Mouse (Mus musculus) intestine, embryonic 15.5 days (tissue): ENCODE measurements around the gene Krt79. TPM values are rescaled to one million over a fixed set of nuclear protein-coding genes. Genes with fewer than 3 reads are reported as not detected.

Source experiments
- ATAC-seq: fragments of 200-750 bp; cut with Nextera tagmentation; 2 replicates; pipeline ENCODE4 v1.8.0; 2017; ENCODE audit warnings: moderate TSS enrichment, moderate library complexity
- H3K27ac ChIP-seq: fragments of 300-500 bp; sonication (generic); 2 replicates; pipeline ENCODE4 v1.5.1; 2015; ENCODE audit warnings: mild to moderate bottlenecking, inconsistent platforms
- H3K27me3 ChIP-seq: fragments of 300-500 bp; sonication (generic); replicated peaks from 2 replicates; pipeline ENCODE4 v1.6.1; 2015; ENCODE audit warnings: inconsistent platforms
- H3K36me3 ChIP-seq: fragments of 300-500 bp; sonication (generic); 2 replicates; pipeline ENCODE4 v1.6.1; 2015; ENCODE audit warnings: inconsistent platforms
- H3K4me1 ChIP-seq: fragments of 300-500 bp; sonication (generic); replicated peaks from 2 replicates; pipeline ENCODE4 v1.6.1; 2015; ENCODE audit warnings: inconsistent platforms
- H3K4me2 ChIP-seq: fragments of 300-500 bp; sonication (generic); replicated peaks from 2 replicates; pipeline ENCODE4 v1.6.1; 2015; ENCODE audit warnings: mild to moderate bottlenecking, inconsistent platforms
- H3K4me3 ChIP-seq: fragments of 300-500 bp; sonication (generic); replicated peaks from 2 replicates; pipeline ENCODE4 v1.5.1; 2015; ENCODE audit warnings: inconsistent platforms
- H3K9ac ChIP-seq: fragments of 300-500 bp; sonication (generic); 2 replicates; pipeline ENCODE4 v1.6.1; 2015; ENCODE audit warnings: inconsistent platforms
- H3K9me3 ChIP-seq: fragments of 300-500 bp; sonication (generic); 2 replicates; pipeline ENCODE4 v1.6.1; 2016; ENCODE audit warnings: inconsistent platforms
- WGBS: fragments of 180-500 bp; shearing (Covaris S2); methylation state at CpG from one replicate; pipeline ENCODE4 v1.1.7; 2015; 5-methylcytosine and 5-hydroxymethylcytosine counted together
- polyA plus RNA-seq: library from polyadenylated mRNA; unstranded; fragments of >200 nt; fragmentation: Nextera tagmentation; extraction: Ambion mirVana; gene quantifications from 2 replicates; pipeline ENCODE4 v1.2.1, GENCODE M21; 2015

The Krt79 gene
- polyA plus RNA-seq, 1 experiment from 2014 or later = 0.13 TPM

GRCm38 (mm10) chr15:101927340-101928080 is 12.6 kb downstream of the Krt79 start:
- Histone ChIP-seq H3K9ac (no peak overlapping the region), H3K9me3 (no peaks in the 10 kb centered on the region), H3K4me1 (peaks cover 19% of the 10 kb centered on the region), H3K4me2 (no peak overlapping the region), H3K27me3 (peaks cover 11% of the 10 kb centered on the region; the same call in 1 of the 2 replicates), H3K4me3 (no peak overlapping the region), H3K27ac (no peak overlapping the region), H3K36me3 (no peaks in the 10 kb centered on the region)
- WGBS = 73% methylated on average over 12 of the region's 12 CpGs
- no peak for ATAC-seq

- ATAC-seq = no peak
These were observed 15.1 kb downstream of the Krt79 start for GRCm38 (mm10) chr15:101925041-101925440.

GRCm38 (mm10) chr15:101924635-101925034 is 15.5 kb downstream of the Krt79 start, which contains the start of gene Krt4:
Gene Krt4, minus strand, starts transcription at chr15:101924735.
- Histone ChIP-seq H3K9ac (no peak within 1 kb of the TSS), H3K36me3 (no peaks in the 10 kb centered on the region), H3K9me3 (no peaks in the 10 kb centered on the region), H3K4me2 (no peak within 1 kb of the TSS), H3K27ac (no peak within 1 kb of the TSS), H3K27me3 (no peaks in the 10 kb centered on the region), H3K4me3 (no peak within 1 kb of the TSS), H3K4me1 (peaks cover 11% of the 10 kb centered on the region)
- whole genome bisulfite sequencing = 65% methylated on average over 11 of the region's 11 CpGs
- ATAC-seq = no peak

More at GRCm38 (mm10) chr15:101925041-101925440, 15.1 kb downstream of the Krt79 start:
- no peak overlapping the region for H3K4me2 ChIP-seq
- 45% methylated on average over 1 of the region's 1 CpGs for WGBS
- peaks cover under 1% of the 10 kb centered on the region; the same call in 1 of the 2 replicates for H3K27me3 ChIP-seq
- H3K36me3 ChIP-seq = no peaks in the 10 kb centered on the region
- no peak overlapping the region for H3K4me3 ChIP-seq
- H3K4me1 ChIP-seq = peaks cover 15% of the 10 kb centered on the region
- H3K9ac ChIP-seq = no peak overlapping the region
- no peak overlapping the region for H3K27ac ChIP-seq
- H3K9me3 ChIP-seq = no peaks in the 10 kb centered on the region

GRCm38 (mm10) chr15:101922296-101922695 is 17.8 kb downstream of the Krt79 start:
- H3K4me1 ChIP-seq = peaks cover 5% of the 10 kb centered on the region; the same call in 1 of the 2 replicates
- H3K36me3 ChIP-seq = no peaks in the 10 kb centered on the region
- no peak overlapping the region for H3K27ac ChIP-seq
- ATAC-seq = no peak
- H3K27me3 ChIP-seq = no peaks in the 10 kb centered on the region
- 75% methylated on average over 2 of the region's 2 CpGs for whole genome bisulfite sequencing
- H3K4me2 ChIP-seq = no peak overlapping the region
- H3K4me3 ChIP-seq = no peak overlapping the region
- no peaks in the 10 kb centered on the region for H3K9me3 ChIP-seq
- no peak overlapping the region for H3K9ac ChIP-seq

- H3K4me3 ChIP-seq = no peak overlapping the region
- H3K27ac ChIP-seq = no peak overlapping the region
- no peaks in the 10 kb centered on the region for H3K4me1 ChIP-seq
- no peak overlapping the region for H3K9ac ChIP-seq
- no peak for ATAC-seq
- no peak overlapping the region for H3K4me2 ChIP-seq
- H3K9me3 ChIP-seq = no peaks in the 10 kb centered on the region
- 80% methylated on average over 2 of the region's 2 CpGs for WGBS
- no peaks in the 10 kb centered on the region for H3K27me3 ChIP-seq
- no peaks in the 10 kb centered on the region for H3K36me3 ChIP-seq
These were observed 24.1 kb downstream of the Krt79 start for GRCm38 (mm10) chr15:101916072-101916471.

GRCm38 (mm10) chr15:101904849-101905248 is 35.3 kb downstream of the Krt79 start:
- ATAC-seq = no peak
- no peaks in the 10 kb centered on the region for H3K4me1 ChIP-seq
- no peak overlapping the region for H3K27ac ChIP-seq
- H3K36me3 ChIP-seq = no peaks in the 10 kb centered on the region
- H3K9ac ChIP-seq = no peak overlapping the region
- H3K27me3 ChIP-seq = no peaks in the 10 kb centered on the region
- 86% methylated on average over 5 of the region's 5 CpGs for WGBS
- no peak overlapping the region for H3K4me2 ChIP-seq
- no peaks in the 10 kb centered on the region for H3K9me3 ChIP-seq
- H3K4me3 ChIP-seq = no peak overlapping the region

GRCm38 (mm10) chr15:101902171-101903149 is 37.7 kb downstream of the Krt79 start:
- Histone ChIP-seq H3K4me1 (no peaks in the 10 kb centered on the region), H3K4me3 (no peak overlapping the region), H3K36me3 (no peaks in the 10 kb centered on the region), H3K9ac (no peak overlapping the region), H3K27me3 (no peaks in the 10 kb centered on the region), H3K9me3 (no peaks in the 10 kb centered on the region), H3K4me2 (no peak overlapping the region), H3K27ac (no peak overlapping the region)
- no peak for ATAC-seq
- 50% methylated on average over 12 of the region's 12 CpGs for WGBS

- no peak for ATAC-seq
- no peaks in the 10 kb centered on the region for H3K27me3 ChIP-seq
- no peaks in the 10 kb centered on the region for H3K9me3 ChIP-seq
- H3K27ac ChIP-seq = no peak overlapping the region
- no peak overlapping the region for H3K9ac ChIP-seq
- H3K36me3 ChIP-seq = no peaks in the 10 kb centered on the region
- H3K4me3 ChIP-seq = no peak overlapping the region
- H3K4me1 ChIP-seq = no peaks in the 10 kb centered on the region
- 91% methylated on average over 4 of the region's 4 CpGs for WGBS
- H3K4me2 ChIP-seq = no peak overlapping the region
These were observed 44.9 kb downstream of the Krt79 start for GRCm38 (mm10) chr15:101895216-101895615.

- Histone ChIP-seq H3K4me2 (no peak within 1 kb of the TSS), H3K27me3 (no peaks in the 10 kb centered on the region), H3K4me3 (no peak within 1 kb of the TSS), H3K36me3 (no peaks in the 10 kb centered on the region), H3K9me3 (no peaks in the 10 kb centered on the region), H3K9ac (no peak within 1 kb of the TSS), H3K4me1 (no peaks in the 10 kb centered on the region), H3K27ac (no peak within 1 kb of the TSS)
- 66% methylated on average over 4 of the region's 4 CpGs for WGBS
- no peak for ATAC-seq
These were observed 47.3 kb downstream of the Krt79 start, which contains the start of gene Krt76 for GRCm38 (mm10) chr15:101892820-101893219. Gene Krt76, minus strand, starts transcription at chr15:101892920.

GRCm38 (mm10) chr15:101879776-101880175 is 60.3 kb downstream of the Krt79 start:
- Histone ChIP-seq H3K36me3 (no peaks in the 10 kb centered on the region), H3K4me2 (no peak overlapping the region), H3K4me3 (no peak overlapping the region), H3K4me1 (no peaks in the 10 kb centered on the region), H3K9ac (no peak overlapping the region), H3K27me3 (peaks cover 11% of the 10 kb centered on the region), H3K27ac (no peak overlapping the region), H3K9me3 (no peaks in the 10 kb centered on the region)
- WGBS = 26% methylated on average over 6 of the region's 11 CpGs
- ATAC-seq = no peak
